Mouse (Mus musculus): Measurements from ENCODE around the gene Tnfaip1. TPM values are rescaled to one million over a fixed set of nuclear protein-coding genes. Genes with fewer than 3 reads are reported as not detected.
A peak's percentile ranks its signal among the peaks of the same experiment; 100 is the strongest.

Gene Tnfaip1
- polyA plus RNA-seq, 1 experiment from 2014 or later = 13.1 TPM

DNA sequence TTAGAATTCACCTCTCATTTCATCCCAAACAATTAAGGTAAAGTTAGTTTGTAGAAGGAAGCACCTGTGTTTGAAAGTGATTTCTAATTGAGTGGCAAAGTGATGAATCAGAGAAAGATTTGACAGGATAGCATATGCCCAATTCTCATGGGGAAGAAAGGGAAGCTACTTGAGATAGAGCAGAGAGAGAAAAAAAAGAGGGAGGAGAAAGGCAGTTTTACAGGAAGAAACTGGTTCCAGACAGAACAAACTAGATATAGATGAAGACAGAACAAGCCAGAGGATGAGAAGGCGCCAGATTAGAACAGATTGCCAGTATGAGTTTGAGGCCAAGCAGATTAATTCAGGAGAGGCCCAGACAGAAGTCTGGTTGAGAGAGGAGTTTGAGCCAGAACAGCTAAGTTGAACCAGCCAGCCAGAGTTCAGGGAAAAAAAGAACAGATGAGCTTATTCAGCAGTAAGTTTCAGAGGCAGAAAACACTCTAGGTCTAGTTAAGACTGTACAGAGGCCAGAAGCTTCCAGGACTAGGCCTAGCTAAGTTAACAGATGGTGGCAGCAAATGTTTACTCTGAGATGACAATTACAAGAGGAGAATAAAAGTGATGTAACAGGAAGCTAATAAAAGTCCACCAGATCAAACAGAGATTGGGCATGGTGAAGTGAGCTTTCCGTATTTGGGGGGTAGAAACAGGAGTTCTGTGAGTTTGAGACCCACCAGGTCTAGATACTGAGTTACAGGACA lies 11.8 kb upstream of the Tnfaip1 start:
- Histone ChIP-seq H3K27ac (ENCODE audit: low read depth) (peak overlapping the region; percentile 52), H3K4me1 (ENCODE audit: insufficient read depth) (peaks cover 21% of the 10 kb centered on the region), H3K9ac (replicated peaks) (no peak overlapping the region), H3K4me3 (ENCODE audit: low read depth, low read length) (no peak overlapping the region), H3K9me3 (ENCODE audit: low read length) (no peaks in the 10 kb centered on the region), H3K27me3 (ENCODE audit: insufficient read depth, low read length) (no peaks in the 10 kb centered on the region), H3K36me3 (replicated peaks; ENCODE audit: insufficient read depth, low read length) (peaks cover 9% of the 10 kb centered on the region; the same call in 1 of the 2 replicates), H3K4me2 (ENCODE audit: low read depth, low read length) (0 out of 2 replicates have a peak overlapping the region, but pooled peaks have one; percentile 99)
- TF ChIP-seq EP300 (IDR thresholded peaks at IDR 0.05; ENCODE audit: low read depth) (no peak), CTCF (IDR thresholded peaks at IDR 0.05; ENCODE audit: low read depth) (no peak)
- DNase-seq (no peak), ATAC-seq (no peak)
- WGBS (ENCODE audit: insufficient replicate concordance) = 55% methylated on average over 2 of the region's 2 CpGs

DNA sequence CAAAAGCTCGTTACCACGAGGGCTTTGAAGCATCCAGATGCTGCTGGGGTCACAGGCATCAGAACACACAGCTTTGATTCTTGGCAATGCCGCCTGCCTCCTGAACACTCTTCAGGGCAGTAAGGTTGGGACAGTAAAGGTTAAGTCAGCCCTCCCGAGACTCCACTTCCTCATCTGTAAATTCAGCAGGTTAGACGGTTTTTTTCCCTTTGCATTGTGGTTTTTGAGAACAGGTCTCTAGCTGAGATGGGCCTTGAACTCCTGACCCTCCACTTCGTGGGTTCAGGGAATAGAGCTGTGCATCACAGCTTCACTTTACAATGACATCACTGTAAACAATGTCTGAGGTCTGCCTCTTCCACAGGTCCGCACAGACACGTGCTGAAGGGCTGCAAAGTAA lies 9.0 kb upstream of the Tnfaip1 start:
- Histone ChIP-seq H3K9ac (replicated peaks) (no peak overlapping the region), H3K27ac (ENCODE audit: low read depth) (no peak overlapping the region), H3K36me3 (replicated peaks; ENCODE audit: insufficient read depth, low read length) (peaks cover 25% of the 10 kb centered on the region), H3K4me3 (ENCODE audit: low read depth, low read length) (no peak overlapping the region), H3K27me3 (ENCODE audit: insufficient read depth, low read length) (no peaks in the 10 kb centered on the region), H3K4me1 (ENCODE audit: insufficient read depth) (peaks cover 16% of the 10 kb centered on the region), H3K4me2 (ENCODE audit: low read depth, low read length) (no peak overlapping the region), H3K9me3 (ENCODE audit: low read length) (no peaks in the 10 kb centered on the region)
- ATAC-seq (no peak), DNase-seq (no peak)
- WGBS (ENCODE audit: insufficient replicate concordance) = 42% methylated on average over 8 of the region's 8 CpGs
- TF ChIP-seq CTCF (IDR thresholded peaks at IDR 0.05; ENCODE audit: low read depth) (no peak), EP300 (IDR thresholded peaks at IDR 0.05; ENCODE audit: low read depth) (no peak)

DNA sequence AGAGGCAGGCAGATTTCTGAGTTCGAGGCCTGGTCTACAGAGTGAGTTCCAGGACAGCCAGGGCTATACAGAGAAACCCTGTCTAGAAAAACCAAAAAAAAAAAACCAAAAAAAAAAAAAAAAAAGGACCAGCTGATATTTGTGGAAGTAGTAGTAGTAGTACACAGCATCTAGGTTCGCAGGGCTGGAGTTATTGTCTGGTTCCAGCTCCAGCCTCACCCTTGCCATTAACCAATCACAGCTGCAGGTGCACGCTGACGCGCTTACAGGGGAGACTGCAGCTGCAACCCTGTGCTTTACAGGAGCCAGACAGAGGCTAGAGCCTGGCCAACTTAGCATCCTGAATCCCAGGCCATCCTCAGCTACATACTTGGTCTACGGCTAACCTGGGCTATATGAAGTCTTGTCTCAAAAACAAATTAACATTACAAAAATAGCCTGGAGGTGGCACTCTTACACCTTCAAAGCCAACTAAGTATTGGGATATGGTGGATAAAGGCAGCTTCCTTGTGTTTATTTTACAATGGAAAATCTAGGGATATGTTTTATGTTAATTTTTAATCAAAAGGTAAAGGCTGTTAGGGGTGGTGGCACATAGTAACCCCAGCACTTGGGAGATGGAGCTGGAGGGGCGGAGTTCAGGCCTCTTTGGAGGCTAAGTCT lies 8.4 kb upstream of the Tnfaip1 start:
- no peak for DNase-seq

GRCm38 (mm10) chr11:78540358-78540757 lies 4.2 kb upstream of the Tnfaip1 start:
- no peak overlapping the region for H3K27ac ChIP-seq (ENCODE audit: low read depth)
- peaks cover 17% of the 10 kb centered on the region for H3K4me1 ChIP-seq (ENCODE audit: insufficient read depth)
- H3K4me2 ChIP-seq (ENCODE audit: low read depth, low read length) = no peak overlapping the region
- H3K36me3 ChIP-seq (replicated peaks; ENCODE audit: insufficient read depth, low read length) = peaks cover 39% of the 10 kb centered on the region
- no peak overlapping the region for H3K4me3 ChIP-seq (ENCODE audit: low read depth, low read length)
- no peak overlapping the region for H3K9ac ChIP-seq (replicated peaks)
- peak; percentile 47 for DNase-seq
- ATAC-seq = no peak
- WGBS (ENCODE audit: insufficient replicate concordance) = 69% methylated on average over 3 of the region's 3 CpGs
- TF ChIP-seq CTCF (IDR thresholded peaks at IDR 0.05; ENCODE audit: low read depth) = no peak
- TF ChIP-seq EP300 (IDR thresholded peaks at IDR 0.05; ENCODE audit: low read depth) = no peak
- H3K27me3 ChIP-seq (ENCODE audit: insufficient read depth, low read length) = no peaks in the 10 kb centered on the region
- H3K9me3 ChIP-seq (ENCODE audit: low read length) = no peaks in the 10 kb centered on the region

More for the DNA sequence above, 8.4 kb upstream of the Tnfaip1 start:
- H3K4me1 ChIP-seq (ENCODE audit: insufficient read depth) = peaks cover 10% of the 10 kb centered on the region
- no peak overlapping the region for H3K9ac ChIP-seq (replicated peaks)
- 89% methylated on average over 7 of the region's 7 CpGs for WGBS (ENCODE audit: insufficient replicate concordance)
- no peak overlapping the region for H3K4me2 ChIP-seq (ENCODE audit: low read depth, low read length)
- H3K27me3 ChIP-seq (ENCODE audit: insufficient read depth, low read length) = no peaks in the 10 kb centered on the region
- no peak for ATAC-seq
- H3K9me3 ChIP-seq (ENCODE audit: low read length) = no peaks in the 10 kb centered on the region
- H3K27ac ChIP-seq (ENCODE audit: low read depth) = no peak overlapping the region
- TF ChIP-seq CTCF (IDR thresholded peaks at IDR 0.05; ENCODE audit: low read depth) = peak; percentile 22; the same call in 1 of the 2 replicates
- no peak for TF ChIP-seq EP300 (IDR thresholded peaks at IDR 0.05; ENCODE audit: low read depth)
- peaks cover 31% of the 10 kb centered on the region for H3K36me3 ChIP-seq (replicated peaks; ENCODE audit: insufficient read depth, low read length)
- no peak overlapping the region for H3K4me3 ChIP-seq (ENCODE audit: low read depth, low read length)

DNA sequence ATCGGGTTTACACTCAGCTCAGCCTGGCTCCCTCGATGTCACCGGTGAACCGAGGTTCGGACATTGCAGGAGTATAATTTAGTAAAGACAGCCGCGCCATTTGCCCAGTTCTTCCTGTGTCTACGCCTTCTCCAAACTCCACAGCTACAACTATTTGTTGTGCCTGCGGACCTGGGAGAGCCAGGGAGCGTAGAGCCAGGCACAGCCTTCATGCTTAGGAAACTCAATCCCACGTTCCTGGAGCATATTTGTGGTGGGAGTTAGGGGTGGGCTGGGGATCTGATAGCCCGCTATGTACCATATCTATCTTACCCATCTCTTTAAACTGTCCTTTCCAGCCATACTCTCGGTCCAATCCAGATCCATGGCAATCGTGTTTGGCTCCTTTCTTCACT lies 555 bp upstream of the Tnfaip1 start:
- H3K36me3 ChIP-seq (replicated peaks; ENCODE audit: insufficient read depth, low read length) = peaks cover 30% of the 10 kb centered on the region
- H3K27me3 ChIP-seq (ENCODE audit: insufficient read depth, low read length) = no peaks in the 10 kb centered on the region
- H3K27ac ChIP-seq (ENCODE audit: low read depth) = peak overlapping the region; percentile 95
- TF ChIP-seq CTCF (IDR thresholded peaks at IDR 0.05; ENCODE audit: low read depth) = no peak
- TF ChIP-seq EP300 (IDR thresholded peaks at IDR 0.05; ENCODE audit: low read depth) = no peak
- peak overlapping the region; percentile 93 for H3K9ac ChIP-seq (replicated peaks)
- ATAC-seq (peak; percentile 3; the same call in 1 of the 2 replicates), DNase-seq (no peak)
- H3K9me3 ChIP-seq (ENCODE audit: low read length) = no peaks in the 10 kb centered on the region
- H3K4me1 ChIP-seq (ENCODE audit: insufficient read depth) = peaks cover 25% of the 10 kb centered on the region
- under 1% methylated on average over 14 of the region's 14 CpGs for WGBS (ENCODE audit: insufficient replicate concordance)
- peak overlapping the region; percentile 80 for H3K4me3 ChIP-seq (ENCODE audit: low read depth, low read length)
- H3K4me2 ChIP-seq (ENCODE audit: low read depth, low read length) = peak overlapping the region; percentile 93

DNA sequence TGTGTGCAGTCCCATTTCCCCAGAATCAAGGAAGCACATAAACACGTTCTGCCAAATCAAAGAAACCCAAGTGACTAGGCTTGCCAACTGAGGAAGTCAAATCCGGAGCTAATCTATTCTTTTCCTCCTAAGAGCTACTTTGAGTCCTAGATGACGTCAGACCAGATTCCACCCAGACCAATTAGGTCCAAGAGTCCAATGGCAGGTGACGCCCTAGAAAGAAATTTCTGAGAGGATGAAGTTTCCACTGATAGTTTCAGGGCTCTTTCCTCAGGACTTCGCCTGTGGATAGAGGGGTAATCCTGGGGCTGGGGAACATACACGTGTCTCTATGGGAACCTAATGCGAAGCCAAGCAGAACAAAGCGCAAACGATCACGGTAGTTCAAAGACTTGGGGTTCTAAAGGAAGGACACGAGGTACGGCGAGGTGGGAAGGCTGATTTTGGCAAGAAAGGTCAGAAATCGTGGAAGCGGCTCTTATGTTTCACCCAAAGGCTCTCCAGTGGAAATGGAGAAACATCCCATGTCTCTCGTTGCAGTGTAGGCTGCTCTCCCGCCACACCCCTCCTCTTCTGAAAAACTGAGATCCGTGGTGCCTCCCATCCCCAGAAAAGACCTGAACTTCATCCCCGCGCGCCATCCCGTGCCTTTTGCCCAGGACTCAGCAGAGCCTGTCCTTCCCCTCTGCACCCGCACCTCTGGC lies 604 bp downstream of the Tnfaip1 start:
- H3K27ac ChIP-seq (ENCODE audit: low read depth) = peak overlapping the region; percentile 77
- H3K9ac ChIP-seq (replicated peaks) = peak overlapping the region; percentile 54
- no peak for DNase-seq
- H3K36me3 ChIP-seq (replicated peaks; ENCODE audit: insufficient read depth, low read length) = peaks cover 20% of the 10 kb centered on the region
- under 1% methylated on average over 23 of the region's 23 CpGs for WGBS (ENCODE audit: insufficient replicate concordance)
- H3K27me3 ChIP-seq (ENCODE audit: insufficient read depth, low read length) = no peaks in the 10 kb centered on the region
- peaks cover 25% of the 10 kb centered on the region for H3K4me1 ChIP-seq (ENCODE audit: insufficient read depth)
- TF ChIP-seq EP300 (IDR thresholded peaks at IDR 0.05; ENCODE audit: low read depth) (no peak), CTCF (IDR thresholded peaks at IDR 0.05; ENCODE audit: low read depth) (no peak)
- H3K4me2 ChIP-seq (ENCODE audit: low read depth, low read length) = peak overlapping the region; percentile 93
- no peaks in the 10 kb centered on the region for H3K9me3 ChIP-seq (ENCODE audit: low read length)
- ATAC-seq = no peak
- H3K4me3 ChIP-seq (ENCODE audit: low read depth, low read length) = peak overlapping the region; percentile 80
